Mouse (Mus musculus): ENCODE measurements at regions not wholly inside any gene's neighbourhood (a gene's known extent, or its start where the extent isn't known, plus 50 kb on each side); places are given as distances from the start of the nearest gene placed in this dataset.
A peak's percentile ranks its signal among the peaks of the same experiment; 100 is the strongest.
"Not testable (repeated sequence)": the region's sequence is repeated elsewhere in the genome, so short reads cannot be mapped to it uniquely, and the experiment has no call there.

GRCm38 (mm10) chr12:17852138-17852537 lies 161.5 kb downstream of the Hpcal1 start:
- DNase-seq (ENCODE audit: low read depth, low spot score) = peak; percentile 35

GRCm38 (mm10) chr12:17872491-17872890 lies 181.8 kb downstream of the Hpcal1 start:
- DNase-seq (ENCODE audit: low read depth, low spot score) = not testable (repeated sequence)

GRCm38 (mm10) chr12:17881371-17882116 lies 190.9 kb downstream of the Hpcal1 start:
- DNase-seq (ENCODE audit: low read depth, low spot score) = peak; percentile 94

GRCm38 (mm10) chr12:17882117-17883116 lies 191.8 kb downstream of the Hpcal1 start:
- peak; percentile 3 for DNase-seq (ENCODE audit: low read depth, low spot score)

- DNase-seq (ENCODE audit: low read depth, low spot score) = not testable (repeated sequence)
These were observed 201.1 kb downstream of the Hpcal1 start for GRCm38 (mm10) chr12:17891663-17892310.

- peak; percentile 2 for DNase-seq (ENCODE audit: low read depth, low spot score)
These were observed 222.4 kb downstream of the Hpcal1 start for GRCm38 (mm10) chr12:17913058-17913457.

All from brain, adult 2 months (tissue).